Mouse (Mus musculus) erythroblast, embryonic 14.5 days (primary cell): ENCODE measurements around the gene Cdk15.

Experiments
- GATA1 ChIP-seq: IDR thresholded peaks from 2 replicates; pipeline ENCODE4 v1.6.1; 2012; ENCODE audit warnings: low read length, inconsistent platforms, mixed read lengths
- TAL1 ChIP-seq: IDR thresholded peaks from 3 replicates; pipeline ENCODE4 v1.6.1; 2012; ENCODE audit warnings: low read length, inconsistent platforms, mixed read lengths

GRCm38 (mm10) chr1:59215446-59215845 is 41.3 kb upstream of the Cdk15 start:
- TF ChIP-seq TAL1 (0 out of 3 replicates have a peak, but pooled peaks have one; percentile 7), GATA1 (no peak)
